In the genomic region with DNA sequence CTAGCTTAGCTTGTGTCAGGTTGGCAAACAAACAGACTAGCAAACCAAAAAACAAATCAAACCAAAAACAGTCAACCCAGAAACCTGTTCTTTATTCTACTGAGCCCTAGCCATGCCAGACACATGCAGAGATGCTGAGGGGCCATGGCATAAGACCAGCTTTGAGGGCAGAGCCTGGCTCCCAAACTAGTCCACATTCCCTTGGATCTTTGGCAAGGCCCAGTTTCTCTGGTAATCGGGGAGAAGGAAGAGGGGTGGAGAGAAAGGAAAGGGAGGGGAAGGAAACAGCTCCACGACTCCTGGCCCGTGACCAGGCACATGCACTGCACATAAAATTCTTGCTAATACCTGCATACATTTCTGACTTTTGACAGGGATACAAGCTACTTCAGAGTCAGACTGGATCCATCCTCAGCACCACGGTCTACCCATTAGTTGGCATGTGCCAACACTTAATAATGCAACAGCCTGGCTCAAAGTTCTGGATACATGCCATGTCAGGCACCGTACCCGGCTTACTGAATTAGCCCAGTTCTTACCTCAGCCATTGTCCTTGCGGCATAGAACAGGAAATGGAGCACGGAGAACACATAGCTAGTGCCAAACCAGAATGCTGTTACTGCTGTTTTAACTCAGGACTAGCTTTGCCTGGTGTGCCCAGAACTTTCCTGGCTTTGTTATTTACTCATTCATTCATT, we compare ENCODE assay signal across 10 mouse cellular contexts. TPM values are rescaled to one million over a fixed set of nuclear protein-coding genes. Genes with fewer than 3 reads are reported as not detected.
DNase-seq lines count a peak whose midpoint lies in the region; ATAC-seq and TF ChIP-seq lines count a peak whose summit lies in the region.
"Had no signal": no experiment of that assay in that cellular context is flagged by ENCODE, and none has a peak within 500 bp of the region (broad histone marks: within the 10 kb centered on the region; RNA-seq: fewer than 3 reads in every experiment).

No protein-coding gene starts in this region.

- 84% methylated on average over 8 of the region's 8 CpGs for WGBS in kidney, embryonic 14.5 days
- 25% methylated on average over 8 of the region's 8 CpGs for WGBS in small intestine, adult 2 months

- no peak for TF ChIP-seq POLR2A in small intestine, adult 2 months (IDR thresholded peaks at IDR 0.05; ENCODE audit: low read depth, low read length)

- no peak for TF ChIP-seq CTCF in small intestine, adult 2 months (IDR thresholded peaks at IDR 0.05; ENCODE audit: extremely low read depth, insufficient read length, insufficient replicate concordance, low read depth, low read length)

- H3K9me3 ChIP-seq in kidney, embryonic 14.5 days (ENCODE audit: control insufficient read depth, low read length), result no peaks in the 10 kb centered on the region
- H3K9me3 ChIP-seq: liver, embryonic 15.5 days had no signal

- no peak overlapping the region for H3K4me3 ChIP-seq in kidney, embryonic 14.5 days (ENCODE audit: low read length)
- no peak overlapping the region for H3K4me3 ChIP-seq in small intestine, adult 2 months (ENCODE audit: low read depth, low read length)
- H3K4me3 ChIP-seq: liver, embryonic 15.5 days had no signal

- peak; percentile 50 for DNase-seq in kidney, adult 11 months
- DNase-seq in right cerebral cortex, postnatal 10 days (ENCODE audit: low spot score in 2 of 2), result peak; percentile 33 to 38
- no peak for DNase-seq in right cerebral cortex, postnatal 36 days (ENCODE audit: low spot score in 2 of 2)
- peak; percentile 49 for DNase-seq in cerebellum, adult 8-10 months
- DNase-seq in gastrocnemius, postnatal 10 days, result no peak
- DNase-seq: right cerebral cortex, adult 18-20 months had no signal

- H3K9ac ChIP-seq in kidney, embryonic 14.5 days (ENCODE audit: low read depth, low read length), result no peak overlapping the region
- H3K9ac ChIP-seq: liver, embryonic 15.5 days had no signal

- no peaks in the 10 kb centered on the region for H3K4me1 ChIP-seq in kidney, embryonic 14.5 days (ENCODE audit: control insufficient read depth, insufficient read depth, low read length)
- H3K4me1 ChIP-seq in small intestine, adult 2 months (ENCODE audit: control insufficient read depth, insufficient read depth, insufficient read length, low read length), result peaks cover 23% of the 10 kb centered on the region
- H3K4me1 ChIP-seq: liver, embryonic 15.5 days had no signal

- H3K27ac ChIP-seq in kidney, embryonic 14.5 days (ENCODE audit: low read depth, low read length), result no peak overlapping the region
- 0 out of 2 replicates have a peak overlapping the region, but pooled peaks have one; percentile 26 for H3K27ac ChIP-seq in small intestine, adult 2 months (ENCODE audit: insufficient read depth, low read depth, low read length)
- H3K27ac ChIP-seq: liver, embryonic 15.5 days had no signal

- H3K36me3 ChIP-seq in kidney, embryonic 14.5 days (ENCODE audit: control insufficient read depth, insufficient read depth, low read length), result no peaks in the 10 kb centered on the region
- H3K36me3 ChIP-seq in small intestine, adult 2 months (ENCODE audit: control insufficient read depth, insufficient read depth, low read length), result no peaks in the 10 kb centered on the region
- H3K36me3 ChIP-seq: liver, embryonic 15.5 days had no signal

- no peaks in the 10 kb centered on the region for H3K27me3 ChIP-seq in kidney, embryonic 14.5 days (ENCODE audit: control insufficient read depth, insufficient read depth, low read length)
- no peaks in the 10 kb centered on the region for H3K27me3 ChIP-seq in small intestine, adult 2 months (ENCODE audit: control insufficient read depth, insufficient read depth, low read length)
- H3K27me3 ChIP-seq: liver, embryonic 15.5 days had no signal

- ATAC-seq in kidney, embryonic 14.5 days (ENCODE audit: low FRiP score, low TSS enrichment), result no peak

- no peak overlapping the region for H3K4me2 ChIP-seq in kidney, embryonic 14.5 days (replicated peaks; ENCODE audit: low read depth, low read length)
- H3K4me2 ChIP-seq: liver, embryonic 15.5 days had no signal

RNA-seq across cellular contexts. Expression of gene Slc34a2, which starts 12.5 kb away (rescaled TPM):
- 0.09 TPM in 1 of 2 replicates, not detected in the other for polyA plus RNA-seq in kidney, embryonic 14.5 days (2014; fragmentation: Nextera tagmentation; extraction: Ambion mirVana)
- polyA plus RNA-seq in small intestine, adult 2 months (2012; rRNA removed), result 4.3 and 447 TPM in 2 replicates
- total RNA-seq in gastrocnemius, postnatal 10 days (2021), result not detected
- total RNA-seq: granulocyte monocyte progenitor cell, adult 5-6 weeks had no signal

Comparison
In these comparisons a context has a peak if more than half of its experiments do, and no peak if none do; other contexts are left out.
1. DNase-seq: peak in kidney, adult 11 months (single experiment), right cerebral cortex, postnatal 10 days (2 of 2) and cerebellum, adult 8-10 months (single experiment); none in right cerebral cortex, postnatal 36 days (0 of 2) and gastrocnemius, postnatal 10 days (single experiment).